Mouse (Mus musculus): ENCODE measurements around the gene Gm26558.

- TF ChIP-seq NANOG (IDR thresholded peaks at IDR 0.05; ENCODE audit: borderline replicate concordance, low read length) = no peak
- no peak for TF ChIP-seq CTCF (conservative IDR thresholded peaks at IDR 0.05; ENCODE audit: low read length)
These were observed 39.7 kb upstream of the Gm26558 start for GRCm38 (mm10) chr2:70701571-70701970.

Measured in E14TG2a.4 (cell line).